ENCODE assay signal across 8 mouse cellular contexts in the genomic region with DNA sequence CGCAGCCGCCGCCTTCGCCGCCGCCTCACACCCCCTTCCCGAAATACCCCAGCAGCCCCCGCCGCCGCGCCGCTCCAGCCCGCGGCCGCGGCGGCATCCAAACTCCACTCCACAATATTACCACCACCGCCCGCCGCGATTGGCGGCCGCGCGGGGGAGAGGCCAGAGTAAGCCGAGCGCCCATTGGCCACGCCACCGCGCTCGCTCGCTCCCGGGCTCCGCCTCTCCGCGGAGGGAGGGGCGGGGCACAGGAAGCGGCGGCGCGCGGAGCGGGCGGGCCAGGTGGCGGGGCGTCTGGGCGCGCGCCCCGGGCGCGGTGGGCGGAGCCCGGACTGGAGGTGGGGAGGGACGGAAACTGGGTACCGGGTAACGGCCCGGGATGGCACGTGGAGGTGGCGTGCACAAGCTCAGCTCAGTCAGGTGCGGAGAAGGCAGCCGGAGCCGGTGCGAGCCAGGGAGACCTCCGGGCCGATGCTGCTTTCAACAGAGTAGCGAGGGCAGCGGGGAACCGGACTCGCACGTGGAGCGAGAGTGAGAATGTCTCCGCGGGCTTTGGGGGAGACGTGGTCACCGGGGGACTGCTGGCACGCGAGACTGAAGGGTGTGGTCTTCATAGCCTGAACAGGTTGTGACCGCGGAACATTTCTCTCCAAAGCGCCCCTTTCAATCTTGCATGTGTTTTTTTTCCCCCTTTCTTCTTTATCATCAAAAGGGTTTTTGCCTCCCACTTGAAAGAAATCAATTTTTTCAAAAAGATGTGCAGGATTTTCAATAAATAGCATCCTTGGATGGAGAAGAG. TPM values are rescaled to one million over a fixed set of nuclear protein-coding genes. Genes with fewer than 3 reads are reported as not detected.
DNase-seq lines count a peak whose midpoint lies in the region; ATAC-seq and TF ChIP-seq lines count a peak whose summit lies in the region.

TSS of gene Ankrd28 (minus strand) at position 81 of the 799 bp plus-strand sequence.

- no peaks in the 10 kb centered on the region for H3K36me3 ChIP-seq in C2C12 (ENCODE audit: control insufficient read depth, insufficient read depth)
- H3K36me3 ChIP-seq in erythroblast, embryonic 14.5 days (ENCODE audit: control insufficient read depth) = no peaks in the 10 kb centered on the region; the same call in 1 of the 2 replicates
- no peaks in the 10 kb centered on the region for H3K36me3 ChIP-seq in heart, embryonic 11.5 days (ENCODE audit: control insufficient read depth, insufficient read depth, low read length)
- H3K36me3 ChIP-seq in kidney, embryonic 16.5 days (ENCODE audit: insufficient read depth, low read length) = no peaks in the 10 kb centered on the region
- H3K36me3 ChIP-seq in liver, adult 2 months (ENCODE audit: control insufficient read depth, insufficient read depth, low read length) = no peaks in the 10 kb centered on the region
- no peaks in the 10 kb centered on the region for H3K36me3 ChIP-seq in myocyte (ENCODE audit: control insufficient read depth, insufficient read depth)
- no peaks in the 10 kb centered on the region for H3K36me3 ChIP-seq in splenic B cell, adult 2 months (ENCODE audit: control insufficient read depth, insufficient read depth, low read length, poor library complexity, severe bottlenecking)

- peak; percentile 98 for DNase-seq in brain, embryonic 14.5 days (ENCODE audit: low read depth)
- peak; percentile 79 for DNase-seq in liver, adult 2 months (ENCODE audit: extremely low read depth, low read depth, low spot score)
- DNase-seq in splenic B cell, adult 2 months (ENCODE audit: low read depth, low spot score) = peak; percentile 95

- H3K9me3 ChIP-seq in erythroblast, embryonic 14.5 days (ENCODE audit: control insufficient read depth, low read length) = no peaks in the 10 kb centered on the region
- no peaks in the 10 kb centered on the region for H3K9me3 ChIP-seq in heart, embryonic 11.5 days (replicated peaks; ENCODE audit: control insufficient read depth, low read length)
- H3K9me3 ChIP-seq in kidney, embryonic 16.5 days (ENCODE audit: low read length) = no peaks in the 10 kb centered on the region

- peaks cover 27% of the 10 kb centered on the region for H3K4me1 ChIP-seq in erythroblast, embryonic 14.5 days (ENCODE audit: control insufficient read depth)
- no peaks in the 10 kb centered on the region for H3K4me1 ChIP-seq in heart, embryonic 11.5 days (ENCODE audit: control insufficient read depth, insufficient read depth, low read length)
- peaks cover 10% of the 10 kb centered on the region; the same call in 1 of the 2 replicates for H3K4me1 ChIP-seq in kidney, embryonic 16.5 days (ENCODE audit: insufficient read depth, low read length)
- peaks cover 3% of the 10 kb centered on the region; the same call in 1 of the 2 replicates for H3K4me1 ChIP-seq in liver, adult 2 months (ENCODE audit: control insufficient read depth, insufficient read depth, low read length)

- peak within 1 kb of the TSS; percentile 93 for H3K27ac ChIP-seq in heart, embryonic 11.5 days (ENCODE audit: low read depth, low read length)
- peak within 1 kb of the TSS; percentile 93 for H3K27ac ChIP-seq in kidney, embryonic 16.5 days (ENCODE audit: low read length)
- H3K27ac ChIP-seq in liver, adult 2 months (replicated peaks; ENCODE audit: insufficient read depth, low read depth, low read length) = peak within 1 kb of the TSS; percentile 87

- peak within 1 kb of the TSS; percentile 90 for H3K9ac ChIP-seq in heart, embryonic 11.5 days (ENCODE audit: low read depth, low read length)
- peak within 1 kb of the TSS; percentile 86 for H3K9ac ChIP-seq in kidney, embryonic 16.5 days (replicated peaks; ENCODE audit: low read length)
- H3K9ac ChIP-seq in liver, adult 2 months (ENCODE audit: low read depth, low read length) = peak within 1 kb of the TSS; percentile 92

- H3K27me3 ChIP-seq in C2C12 (ENCODE audit: control insufficient read depth, insufficient read depth, insufficient read length) = no peaks in the 10 kb centered on the region
- no peaks in the 10 kb centered on the region for H3K27me3 ChIP-seq in erythroblast, embryonic 14.5 days (ENCODE audit: control insufficient read depth)
- H3K27me3 ChIP-seq in heart, embryonic 11.5 days (ENCODE audit: control insufficient read depth, insufficient read depth, low read length) = no peaks in the 10 kb centered on the region
- H3K27me3 ChIP-seq in kidney, embryonic 16.5 days (ENCODE audit: insufficient read depth, low read length) = no peaks in the 10 kb centered on the region
- H3K27me3 ChIP-seq in liver, adult 2 months (ENCODE audit: control insufficient read depth, insufficient read depth, low read length) = no peaks in the 10 kb centered on the region
- H3K27me3 ChIP-seq in myocyte (ENCODE audit: control insufficient read depth, insufficient read depth, insufficient read length) = no peaks in the 10 kb centered on the region
- no peaks in the 10 kb centered on the region; the same call in 1 of the 2 replicates for H3K27me3 ChIP-seq in splenic B cell, adult 2 months (ENCODE audit: control insufficient read depth, insufficient read depth, low read length, poor library complexity, severe bottlenecking)

- ATAC-seq in heart, embryonic 11.5 days (replicated peaks; ENCODE audit: insufficient number of reproducible peaks, low FRiP score, low TSS enrichment) = peak; percentile 98
- ATAC-seq in kidney, embryonic 16.5 days (ENCODE audit: low FRiP score, low TSS enrichment) = peak; percentile 99

- H3ac ChIP-seq in C2C12 (ENCODE audit: control insufficient read depth, insufficient read length, low read depth) (peak within 1 kb of the TSS; percentile 73), myocyte (ENCODE audit: control insufficient read depth, insufficient read length) (peak within 1 kb of the TSS; percentile 90)

- peak within 1 kb of the TSS; percentile 85 for H3K4me2 ChIP-seq in heart, embryonic 11.5 days
- peak within 1 kb of the TSS; percentile 89 for H3K4me2 ChIP-seq in kidney, embryonic 16.5 days (replicated peaks; ENCODE audit: low read depth, low read length)
- peak within 1 kb of the TSS; percentile 99 for H3K4me2 ChIP-seq in myocyte (ENCODE audit: low read depth)

- H3K4me3 ChIP-seq in C2C12 (ENCODE audit: insufficient read depth, poor library complexity, severe bottlenecking) (peak within 1 kb of the TSS; percentile 83), myocyte (peak within 1 kb of the TSS; percentile 44)
- peak within 1 kb of the TSS; percentile 98 for H3K4me3 ChIP-seq in erythroblast, embryonic 14.5 days (replicated peaks)
- peak within 1 kb of the TSS; percentile 93 for H3K4me3 ChIP-seq in heart, embryonic 11.5 days (ENCODE audit: low read depth, low read length)
- H3K4me3 ChIP-seq in kidney, embryonic 16.5 days (ENCODE audit: low read length) = peak within 1 kb of the TSS; percentile 94
- peak within 1 kb of the TSS; percentile 95 for H3K4me3 ChIP-seq in liver, adult 2 months (ENCODE audit: insufficient read depth, low read depth, low read length)

- under 1% methylated on average over 68 of the region's 81 CpGs for WGBS in heart, embryonic 11.5 days (ENCODE audit: insufficient replicate concordance)
- under 1% methylated on average over 66 of the region's 81 CpGs for WGBS in kidney, embryonic 16.5 days
- under 1% methylated on average over 67 of the region's 81 CpGs for WGBS in liver, adult 2 months

- H3K79me2 ChIP-seq in C2C12 (ENCODE audit: control insufficient read depth, insufficient read depth) (peaks cover 44% of the 10 kb centered on the region), myocyte (ENCODE audit: control insufficient read depth, insufficient read depth) (peaks cover 30% of the 10 kb centered on the region)
- peaks cover 3% of the 10 kb centered on the region; the same call in 1 of the 2 replicates for H3K79me2 ChIP-seq in liver, adult 2 months (ENCODE audit: control insufficient read depth, insufficient read depth, low read length)

- H3K79me3 ChIP-seq in C2C12 (ENCODE audit: low read depth) = peaks cover 32% of the 10 kb centered on the region

- TF ChIP-seq POLR2A in brain, embryonic 14.5 days (IDR thresholded peaks at IDR 0.05; ENCODE audit: borderline replicate concordance, extremely low read depth, insufficient read depth, insufficient read length, poor library complexity, severe bottlenecking) = peak; percentile 70
- TF ChIP-seq POLR2A in liver, adult 2 months (IDR thresholded peaks at IDR 0.05; ENCODE audit: extremely low read depth, insufficient read depth, low read length) = peak; percentile 60; the same call in 1 of the 2 replicates
- peak; percentile 76 for TF ChIP-seq POLR2A in myocyte (IDR thresholded peaks at IDR 0.05; ENCODE audit: insufficient read length, low read depth)

- no peak for TF ChIP-seq CTCF in C2C12 (IDR thresholded peaks at IDR 0.05; ENCODE audit: control insufficient read depth, insufficient read depth, insufficient read length)
- TF ChIP-seq CTCF in brain, embryonic 14.5 days (IDR thresholded peaks at IDR 0.05; ENCODE audit: borderline replicate concordance, extremely low read depth, insufficient read depth, insufficient read length) = no peak
- no peak for TF ChIP-seq CTCF in liver, adult 2 months (IDR thresholded peaks at IDR 0.05; ENCODE audit: low read depth, low read length)

TF ChIP-seq in C2C12, 6 proteins besides CTCF, POLR2A, EP300 and RAD21:
- TF ChIP-seq MYOD1 (IDR thresholded peaks at IDR 0.05; ENCODE audit: control insufficient read depth, insufficient read length, low read depth) (no peak), USF1 (IDR thresholded peaks at IDR 0.05; ENCODE audit: low read depth) (peak; percentile 9), MAX (IDR thresholded peaks at IDR 0.05) (peak; percentile 97)

TF ChIP-seq in myocyte, 11 proteins besides CTCF, POLR2A, EP300 and RAD21:
- TF ChIP-seq MYOG (IDR thresholded peaks at IDR 0.05; ENCODE audit: control insufficient read depth in 1 of 3, insufficient read depth in 1 of 3, insufficient read length in 2 of 3, low read depth in 2 of 3) (no peak), TCF12 (IDR thresholded peaks at IDR 0.05; ENCODE audit: insufficient read depth, poor library complexity, severe bottlenecking) (no peak), MYOD1 (IDR thresholded peaks at IDR 0.05; ENCODE audit: control insufficient read depth in 1 of 3, insufficient read length in 2 of 3, low read depth in 2 of 3) (peak in 1 of 3 experiments; percentile 63), POLR2AphosphoS2 (IDR thresholded peaks at IDR 0.05; ENCODE audit: insufficient read length, low read depth) (peak; percentile 70), MAX (IDR thresholded peaks at IDR 0.05; ENCODE audit: low read depth) (no peak)
TF ChIP-seq in myocyte: peak in this region for 2.

RNA-seq across cellular contexts. Expression of gene Ankrd28, which starts in this region (rescaled TPM):
- 11.6 TPM for polyA plus RNA-seq in C2C12 (2012; fragmentation: generic; extraction: Trizol)
- 18.4 and 23.9 TPM in 2 replicates for polyA plus RNA-seq in brain, embryonic 14.5 days (2012; rRNA removed)
- 0.02 and 0.04 TPM in 2 replicates for polyA plus RNA-seq in erythroblast, embryonic 14.5 days (2012)
- 7.3 and 7.9 TPM in 2 replicates for polyA plus RNA-seq in heart, embryonic 11.5 days (2014; fragmentation: Nextera tagmentation; extraction: Ambion mirVana)
- polyA plus RNA-seq in kidney, embryonic 16.5 days (2015; fragmentation: Nextera tagmentation; extraction: Ambion mirVana) = 7.3 and 7.5 TPM in 2 replicates
- 23.1 and 27.7 TPM in 2 replicates for total RNA-seq in liver, adult 2 months (2014; rRNA removed)
- polyA plus RNA-seq in liver, adult 2 months (2012; rRNA removed) = 3.4 and 4.0 TPM in 2 replicates
- 6.5 TPM for polyA plus RNA-seq in myocyte (2012; fragmentation: generic; extraction: Trizol)

Comparison
In these comparisons a context has a peak if more than half of its experiments do, and no peak if none do; other contexts are left out.
1. Peak in every context shown above with its lines: DNase-seq, ATAC-seq, H3K4me3 ChIP-seq and H3K27ac ChIP-seq.
2. H3K4me3 ChIP-seq: peak in every context shown above with its lines; median percentile 98 in erythroblast, embryonic 14.5 days; 95 in liver, adult 2 months; 94 in kidney, embryonic 16.5 days; 93 in heart, embryonic 11.5 days; 83 in C2C12; 44 in myocyte.